Mouse (Mus musculus) CH12.LX (cell line): Measurements from ENCODE around the gene Grip1.

ENCODE experiments used
- CTCF ChIP-seq, 2 experiments: IDR thresholded peaks in 1 of 2; conservative IDR thresholded peaks in 1 of 2; 2 replicates each; pipeline ENCODE4 v1.5.1; 2011 to 2012; ENCODE audit warnings: low read depth in 2 of 2, low read length in 2 of 2, improper control_type of control experiment in 1 of 2, inconsistent platforms in 1 of 2, mild to moderate bottlenecking in 1 of 2, moderate library complexity in 1 of 2
- E2F4 ChIP-seq: IDR thresholded peaks from 2 replicates; pipeline ENCODE4 v1.6.1; 2011; ENCODE audit warnings: low read depth, low read length, improper control_type of control experiment; ENCODE audit not compliant: insufficient replicate concordance
- ETS1 ChIP-seq: conservative IDR thresholded peaks from 2 replicates; pipeline ENCODE4 v1.6.1; 2012; ENCODE audit warnings: low read depth, mild to moderate bottlenecking, inconsistent platforms, low read length, improper control_type of control experiment, moderate library complexity
- MYC ChIP-seq: IDR thresholded peaks from 2 replicates; pipeline ENCODE4 v1.6.1; 2011; ENCODE audit warnings: low read depth, mild to moderate bottlenecking, improper control_type of control experiment, low read length
- ZC3H11A ChIP-seq: IDR thresholded peaks from 2 replicates; pipeline ENCODE4 v1.6.1; 2012; ENCODE audit warnings: low read depth, mild to moderate bottlenecking, inconsistent platforms, low read length, improper control_type of control experiment

DNA sequence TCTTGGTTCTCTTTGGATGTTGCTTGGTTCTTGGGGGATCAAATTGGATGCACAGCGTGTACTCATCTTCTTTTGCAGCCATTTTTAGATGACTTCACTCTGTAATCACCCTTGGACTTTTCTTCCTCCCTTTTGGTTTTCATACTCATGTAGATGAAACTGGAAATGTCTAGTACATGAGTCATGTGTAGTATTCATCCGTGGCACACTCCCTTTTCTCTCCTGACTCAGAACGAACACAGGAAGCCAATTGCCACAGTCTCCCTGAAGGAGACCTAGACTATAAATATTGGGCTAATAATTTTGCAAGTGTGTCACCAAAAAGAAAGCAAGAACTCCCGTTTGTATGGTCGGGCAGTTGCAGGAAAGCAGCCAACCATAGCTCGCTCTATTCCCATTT is 423.1 kb downstream of the Grip1 start:
- TF ChIP-seq ETS1 (no peak), E2F4 (no peak), CTCF (conservative IDR thresholded peaks at IDR 0.05 in 1 of 2, IDR thresholded peaks at IDR 0.05 in 1 of 2; ENCODE audit: low read depth in 2 of 2, low read length in 2 of 2) (no peak), ZC3H11A (no peak), MYC (no peak)
